Mouse (Mus musculus) stomach, embryonic 16.5 days (tissue): ENCODE results near the gene Arhgap23. TPM values are rescaled to one million over a fixed set of nuclear protein-coding genes. Genes with fewer than 3 reads are reported as not detected.

Experiments used
- ATAC-seq: fragments of 200-750 bp; cut with Nextera tagmentation; 2 replicates; pipeline ENCODE4 v1.8.0; 2017; ENCODE audit warnings: moderate number of reproducible peaks, moderate TSS enrichment; ENCODE audit not compliant: insufficient read depth, low FRiP score
- H3K27ac ChIP-seq: fragments of 300-500 bp; sonication (generic); 2 replicates; pipeline ENCODE4 v1.5.1; 2014; ENCODE audit warnings: low read length
- H3K27me3 ChIP-seq: fragments of 300-500 bp; sonication (generic); 2 replicates; pipeline ENCODE4 v1.6.1; 2014; ENCODE audit warnings: low read length, control low read depth, mixed read lengths; ENCODE audit not compliant: control insufficient read depth, insufficient read depth
- H3K36me3 ChIP-seq: fragments of 300-500 bp; sonication (generic); 2 replicates; pipeline ENCODE4 v1.6.1; 2014; ENCODE audit warnings: low read length; ENCODE audit not compliant: control insufficient read depth, insufficient read depth
- H3K4me1 ChIP-seq: fragments of 300-500 bp; sonication (generic); 2 replicates; pipeline ENCODE4 v1.6.1; 2014; ENCODE audit warnings: low read length, control low read depth, mixed read lengths; ENCODE audit not compliant: control insufficient read depth, insufficient read depth
- H3K4me2 ChIP-seq: fragments of 300-500 bp; sonication (generic); 2 replicates; pipeline ENCODE4 v1.6.1; 2014; ENCODE audit warnings: low read depth, low read length, mixed read lengths
- H3K4me3 ChIP-seq: fragments of 300-500 bp; sonication (generic); replicated peaks from 2 replicates; pipeline ENCODE4 v1.5.1; 2014; ENCODE audit warnings: mild to moderate bottlenecking, low read length
- H3K9ac ChIP-seq: fragments of 300-500 bp; sonication (generic); 2 replicates; pipeline ENCODE4 v1.6.1; 2014; ENCODE audit warnings: low read length
- H3K9me3 ChIP-seq: fragments of 300-500 bp; sonication (generic); replicated peaks from 2 replicates; pipeline ENCODE4 v1.6.1; 2016; ENCODE audit warnings: low read length, control low read depth; ENCODE audit not compliant: control insufficient read depth
- WGBS: fragments of 180-500 bp; shearing (Covaris S2); extraction: QIAGEN DNeasy Blood & Tissue Kit; methylation state at CpG from one replicate; pipeline ENCODE4 v1.1.7; 2014; 5-methylcytosine and 5-hydroxymethylcytosine counted together
- polyA plus RNA-seq: library from polyadenylated mRNA; unstranded; fragments of >200 nt; fragmentation: Nextera tagmentation; extraction: Ambion mirVana; gene quantifications from 2 replicates; pipeline ENCODE4 v1.2.1, GENCODE M21; 2015

Gene Arhgap23
- polyA plus RNA-seq, 1 experiment from 2014 or later, result 4.4 TPM

DNA sequence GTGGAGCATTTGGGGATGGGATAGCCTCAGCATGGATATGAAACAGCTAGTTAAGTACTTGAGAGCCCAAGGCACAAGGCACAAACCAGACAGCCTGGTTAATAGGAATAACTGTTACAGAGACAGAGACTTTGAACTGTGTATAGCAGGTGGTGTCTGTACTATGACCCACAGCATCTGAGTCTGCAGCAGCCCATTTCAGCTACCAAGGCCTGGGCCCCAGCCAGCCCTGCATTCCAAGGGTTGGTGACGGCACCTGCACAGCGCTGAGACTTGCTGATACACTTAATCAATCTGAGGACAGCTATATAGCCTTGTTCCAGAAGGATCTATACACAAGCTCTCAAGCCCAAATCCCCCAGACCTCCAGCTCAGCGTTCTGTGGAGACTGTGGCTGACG, 82.2 kb downstream of the Arhgap23 start:
- WGBS, result 80% methylated on average over 4 of the region's 4 CpGs
- no peak overlapping the region for H3K4me2 ChIP-seq
- peaks cover 21% of the 10 kb centered on the region for H3K27me3 ChIP-seq
- no peak overlapping the region for H3K27ac ChIP-seq
- H3K9me3 ChIP-seq, result no peaks in the 10 kb centered on the region
- H3K36me3 ChIP-seq, result peaks cover 18% of the 10 kb centered on the region
- ATAC-seq, result no peak
- H3K9ac ChIP-seq, result no peak overlapping the region
- H3K4me3 ChIP-seq, result no peak overlapping the region
- H3K4me1 ChIP-seq, result no peaks in the 10 kb centered on the region

DNA sequence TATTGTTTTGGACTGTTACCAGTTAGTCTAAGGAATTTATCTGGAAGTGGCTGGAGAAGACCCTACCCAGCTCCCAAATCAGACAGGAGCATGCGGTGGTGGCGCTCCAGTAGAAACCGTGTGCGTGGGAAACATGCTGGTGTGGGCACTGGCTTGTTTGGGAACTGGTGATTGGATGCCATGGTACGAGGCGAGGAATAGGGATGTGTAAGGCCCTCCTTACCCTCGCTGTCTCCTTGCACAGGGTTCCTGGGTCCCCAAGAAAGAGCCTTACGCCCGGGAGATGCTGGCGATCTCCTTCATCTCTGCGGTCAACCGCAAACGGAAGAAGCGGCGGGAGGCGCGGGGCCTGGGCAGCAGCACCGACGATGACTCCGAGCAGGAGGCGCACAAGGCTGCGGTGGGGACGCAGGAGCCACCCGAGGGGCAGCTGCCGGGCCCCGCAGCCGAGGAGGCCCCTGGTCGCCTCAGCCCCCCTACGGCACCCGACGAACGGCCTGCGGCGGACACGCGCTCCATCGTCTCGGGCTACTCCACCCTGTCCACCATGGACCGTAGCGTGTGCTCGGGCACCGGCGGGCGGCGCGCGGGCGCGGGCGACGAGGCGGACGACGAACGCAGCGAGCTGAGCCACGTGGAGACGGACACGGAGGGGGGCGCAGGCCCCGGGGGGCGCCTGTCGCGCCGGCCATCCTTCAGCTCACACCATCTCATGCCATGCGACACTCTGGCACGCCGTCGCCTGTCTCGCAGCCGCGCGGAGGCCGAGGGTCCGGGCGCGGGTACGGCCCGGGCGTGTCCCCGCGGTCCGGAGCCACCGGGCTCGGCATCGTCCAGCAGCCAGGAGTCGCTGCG, 84.8 kb downstream of the Arhgap23 start, which contains the start of gene 4933428G20Rik:
TSS of gene 4933428G20Rik (minus strand) at position 476 of the 855 bp plus-strand sequence.
- Histone ChIP-seq H3K36me3 (peaks cover 8% of the 10 kb centered on the region), H3K9ac (no peak within 1 kb of the TSS; the same call in 1 of the 2 replicates), H3K4me1 (no peaks in the 10 kb centered on the region), H3K4me3 (peak within 1 kb of the TSS; percentile 13; the same call in 1 of the 2 replicates), H3K4me2 (peak within 1 kb of the TSS; percentile 33; the same call in 1 of the 2 replicates), H3K27ac (no peak within 1 kb of the TSS), H3K27me3 (peaks cover 21% of the 10 kb centered on the region), H3K9me3 (no peaks in the 10 kb centered on the region)
- 40% methylated on average over 88 of the region's 88 CpGs for WGBS
- no peak for ATAC-seq

DNA sequence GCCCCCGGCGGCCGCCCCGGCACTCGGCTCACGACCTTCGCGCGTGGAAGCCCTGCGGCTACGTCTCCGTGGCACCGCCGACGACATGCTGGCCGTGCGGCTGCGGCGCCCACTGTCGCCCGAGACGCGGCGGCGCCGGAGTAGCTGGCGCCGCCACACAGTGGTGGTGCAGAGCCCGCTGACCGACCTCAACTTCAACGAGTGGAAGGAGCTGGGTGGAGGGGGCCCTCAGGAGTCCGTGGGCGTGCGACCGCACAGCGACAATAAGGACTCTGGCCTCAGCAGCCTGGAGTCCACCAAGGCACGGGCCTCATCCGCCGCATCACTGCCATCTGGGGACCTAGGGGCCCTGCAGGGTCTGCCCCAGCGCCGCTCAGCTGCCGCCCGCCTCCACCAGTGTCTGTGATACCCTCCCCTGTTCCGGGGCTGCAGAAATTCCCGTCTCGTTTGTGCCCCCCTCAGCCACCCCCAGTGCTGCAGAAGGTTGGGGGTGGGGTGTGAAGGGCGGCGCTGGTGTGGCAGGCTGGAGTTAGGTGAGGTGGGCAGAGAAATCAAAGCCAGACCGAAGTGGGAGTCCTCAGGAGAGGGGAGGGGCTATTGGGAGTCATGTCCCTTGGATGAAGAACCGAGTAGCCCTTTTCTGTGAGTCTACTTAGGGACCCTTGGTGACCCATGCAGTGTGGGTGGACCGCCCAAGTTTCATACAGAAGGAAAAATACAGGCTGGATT, 85.6 kb downstream of the Arhgap23 start:
- WGBS, result 41% methylated on average over 51 of the region's 51 CpGs
- 0 out of 2 replicates have a peak overlapping the region, but pooled peaks have one; percentile 13 for H3K4me3 ChIP-seq
- H3K9ac ChIP-seq, result no peak overlapping the region; the same call in 1 of the 2 replicates
- no peak overlapping the region for H3K27ac ChIP-seq
- peaks cover 6% of the 10 kb centered on the region for H3K36me3 ChIP-seq
- peaks cover 21% of the 10 kb centered on the region for H3K27me3 ChIP-seq
- H3K9me3 ChIP-seq, result no peaks in the 10 kb centered on the region
- no peaks in the 10 kb centered on the region for H3K4me1 ChIP-seq
- H3K4me2 ChIP-seq, result peak overlapping the region; percentile 33; the same call in 1 of the 2 replicates
- no peak for ATAC-seq

DNA sequence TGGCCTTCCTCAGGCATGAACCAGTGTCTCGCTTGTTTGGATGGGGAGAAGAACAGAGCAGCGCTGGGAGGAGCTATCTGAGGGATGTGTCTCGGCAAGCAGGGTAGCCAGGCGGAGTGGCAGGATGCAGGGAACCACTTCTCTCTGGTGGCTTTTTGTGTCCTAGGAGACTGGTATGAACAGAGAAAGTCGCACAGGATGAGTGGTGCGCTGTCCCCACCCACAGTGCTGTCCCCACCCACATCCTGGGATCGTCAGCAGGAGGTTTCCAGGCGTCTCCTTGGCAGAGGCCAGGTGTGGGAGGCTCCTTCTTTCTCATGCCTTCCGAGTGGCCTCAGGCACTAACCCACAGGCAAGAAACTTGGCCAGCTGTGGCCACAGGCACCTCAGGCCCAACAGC, 87.0 kb downstream of the Arhgap23 start:
- WGBS, result 37% methylated on average over 9 of the region's 9 CpGs
- no peak overlapping the region for H3K4me2 ChIP-seq
- peaks cover 4% of the 10 kb centered on the region; the same call in 1 of the 2 replicates for H3K36me3 ChIP-seq
- H3K9me3 ChIP-seq, result no peaks in the 10 kb centered on the region
- peak; percentile 32; the same call in 1 of the 2 replicates for ATAC-seq
- H3K27ac ChIP-seq, result peak overlapping the region; percentile 17; the same call in 1 of the 2 replicates
- H3K9ac ChIP-seq, result no peak overlapping the region
- no peak overlapping the region for H3K4me3 ChIP-seq
- no peaks in the 10 kb centered on the region for H3K4me1 ChIP-seq
- H3K27me3 ChIP-seq, result peaks cover 17% of the 10 kb centered on the region

DNA sequence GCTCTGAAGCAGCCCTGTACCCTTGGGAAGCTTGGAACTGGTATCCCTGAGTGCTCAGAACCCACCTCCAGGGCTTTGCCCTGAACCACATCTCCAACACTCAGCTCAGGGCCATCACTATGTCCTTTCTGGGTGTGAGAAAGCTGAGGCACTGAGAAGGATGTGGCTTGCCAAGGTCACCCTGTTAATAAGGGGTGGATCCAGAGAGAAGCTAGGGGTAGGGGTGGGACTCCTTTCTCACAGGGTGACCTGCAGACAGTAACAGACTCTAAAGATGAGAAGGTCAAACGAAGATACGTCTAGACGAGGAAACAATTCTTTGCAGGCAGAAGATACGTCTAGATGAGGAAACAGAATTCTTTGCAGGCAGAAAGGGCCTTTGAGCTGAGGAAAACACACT, 87.5 kb downstream of the Arhgap23 start:
- ATAC-seq, result no peak

DNA sequence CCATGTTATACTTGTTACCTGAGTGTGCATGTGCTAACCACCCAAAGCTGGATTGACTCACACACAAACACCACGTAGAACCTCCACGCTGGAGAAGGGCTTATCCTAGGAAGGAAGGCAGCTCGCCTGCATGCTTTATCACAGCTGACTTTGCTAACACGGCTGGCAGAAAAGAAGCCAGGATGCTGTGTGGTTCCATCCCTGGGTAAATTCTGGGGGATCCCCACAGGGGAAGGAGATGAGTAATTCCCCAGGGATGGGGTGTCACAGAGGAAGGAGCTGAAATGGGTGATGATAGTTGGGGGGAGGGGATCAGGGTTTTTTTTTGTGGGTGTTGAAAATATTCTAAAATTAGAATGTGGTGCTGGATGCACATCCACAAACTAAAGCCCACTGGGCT, 90.5 kb downstream of the Arhgap23 start:
- ATAC-seq, result no peak
- H3K36me3 ChIP-seq, result peaks cover 4% of the 10 kb centered on the region; the same call in 1 of the 2 replicates
- no peak overlapping the region for H3K27ac ChIP-seq
- no peaks in the 10 kb centered on the region for H3K9me3 ChIP-seq
- no peaks in the 10 kb centered on the region for H3K27me3 ChIP-seq
- H3K4me3 ChIP-seq, result no peak overlapping the region
- WGBS, result 70% methylated on average over 4 of the region's 4 CpGs
- no peaks in the 10 kb centered on the region for H3K4me1 ChIP-seq
- H3K4me2 ChIP-seq, result no peak overlapping the region
- H3K9ac ChIP-seq, result no peak overlapping the region

More for the DNA sequence above, 87.5 kb downstream of the Arhgap23 start:
- 81% methylated on average over 4 of the region's 4 CpGs for WGBS
- H3K36me3 ChIP-seq, result peaks cover 4% of the 10 kb centered on the region; the same call in 1 of the 2 replicates
- no peaks in the 10 kb centered on the region for H3K4me1 ChIP-seq
- H3K27ac ChIP-seq, result peak overlapping the region; percentile 17; the same call in 1 of the 2 replicates
- peaks cover 13% of the 10 kb centered on the region for H3K27me3 ChIP-seq
- H3K4me2 ChIP-seq, result no peak overlapping the region
- H3K9ac ChIP-seq, result no peak overlapping the region
- H3K9me3 ChIP-seq, result no peaks in the 10 kb centered on the region
- H3K4me3 ChIP-seq, result no peak overlapping the region

DNA sequence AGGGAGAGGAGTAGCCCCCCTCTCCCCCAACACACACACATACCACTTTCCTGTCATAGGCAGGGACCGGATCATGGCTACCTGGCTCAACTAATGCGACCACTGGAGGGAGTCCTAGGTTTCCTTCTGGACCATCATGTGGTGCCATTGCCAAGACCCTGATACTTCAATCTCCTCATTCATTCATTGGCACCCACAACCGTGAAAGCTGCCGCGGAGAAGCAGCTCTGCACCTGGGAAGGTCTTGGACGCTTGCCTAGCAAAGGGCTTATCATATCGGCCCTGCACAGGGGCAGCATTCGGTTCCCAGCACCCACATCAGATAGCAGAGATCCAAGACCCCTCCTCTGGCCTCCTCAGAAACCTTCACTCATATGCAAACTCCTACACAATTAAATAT, 91.0 kb downstream of the Arhgap23 start:
- no peak for ATAC-seq
- no peaks in the 10 kb centered on the region for H3K4me1 ChIP-seq
- 51% methylated on average over 8 of the region's 8 CpGs for WGBS
- no peaks in the 10 kb centered on the region for H3K36me3 ChIP-seq
- no peak overlapping the region for H3K9ac ChIP-seq
- H3K4me3 ChIP-seq, result no peak overlapping the region
- no peaks in the 10 kb centered on the region for H3K9me3 ChIP-seq
- H3K27me3 ChIP-seq, result no peaks in the 10 kb centered on the region
- H3K4me2 ChIP-seq, result no peak overlapping the region
- no peak overlapping the region for H3K27ac ChIP-seq

DNA sequence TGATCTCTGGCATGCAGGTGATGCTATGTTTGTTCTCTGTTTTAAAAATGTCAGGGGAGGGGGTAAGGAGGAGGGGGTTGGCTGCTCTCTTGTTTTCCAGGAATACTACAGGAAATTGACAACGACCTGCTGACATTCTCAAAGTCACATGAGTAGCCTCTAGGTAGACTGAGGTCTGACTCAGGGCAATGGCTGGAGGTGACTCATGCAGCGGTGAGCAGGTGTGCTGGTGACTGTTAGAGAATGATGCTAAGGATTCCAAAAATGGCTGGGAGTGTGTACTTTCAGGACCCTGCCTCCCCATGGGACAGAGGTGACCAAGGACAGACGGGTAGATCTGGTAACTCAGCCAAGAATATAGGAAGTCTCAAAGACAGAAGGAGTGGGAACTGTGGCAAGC, 92.9 kb downstream of the Arhgap23 start:
- H3K9ac ChIP-seq, result no peak overlapping the region
- no peak overlapping the region for H3K4me2 ChIP-seq
- 69% methylated on average over 3 of the region's 3 CpGs for WGBS
- H3K4me1 ChIP-seq, result no peaks in the 10 kb centered on the region
- H3K9me3 ChIP-seq, result no peaks in the 10 kb centered on the region
- no peaks in the 10 kb centered on the region for H3K27me3 ChIP-seq
- H3K27ac ChIP-seq, result no peak overlapping the region
- H3K36me3 ChIP-seq, result no peaks in the 10 kb centered on the region
- no peak overlapping the region for H3K4me3 ChIP-seq
- no peak for ATAC-seq

DNA sequence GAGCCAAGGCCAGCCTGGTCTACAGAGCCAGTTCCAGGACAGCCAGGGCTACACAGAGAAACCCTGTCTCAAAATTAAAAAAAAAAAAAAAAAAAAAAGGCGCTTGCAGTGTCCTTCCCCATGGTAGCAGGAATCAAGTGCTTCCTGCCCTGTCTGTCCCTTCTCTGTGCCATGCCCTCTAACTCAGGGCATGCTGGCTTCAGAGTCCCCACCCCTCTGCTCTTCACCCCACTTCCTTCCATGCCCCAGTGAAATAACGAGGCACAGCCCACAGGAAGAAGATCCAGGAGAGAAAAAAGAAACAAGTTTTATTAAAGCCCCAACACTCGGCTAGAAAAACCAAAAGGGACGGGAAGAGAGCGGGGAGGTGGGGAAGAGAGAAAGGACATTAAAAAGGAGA, 93.7 kb downstream of the Arhgap23 start:
- 49% methylated on average over 5 of the region's 5 CpGs for WGBS
- no peaks in the 10 kb centered on the region for H3K4me1 ChIP-seq
- H3K36me3 ChIP-seq, result no peaks in the 10 kb centered on the region
- H3K27me3 ChIP-seq, result no peaks in the 10 kb centered on the region
- H3K9me3 ChIP-seq, result no peaks in the 10 kb centered on the region
- no peak overlapping the region for H3K27ac ChIP-seq
- ATAC-seq, result no peak
- H3K4me2 ChIP-seq, result no peak overlapping the region
- H3K4me3 ChIP-seq, result no peak overlapping the region
- no peak overlapping the region for H3K9ac ChIP-seq
